Mouse (Mus musculus) E14TG2a.4 (cell line): Measurements from ENCODE around the gene Syn2.

Source experiments
- CTCF ChIP-seq: conservative IDR thresholded peaks from 2 replicates; pipeline ENCODE4 v1.5.1; 2014; ENCODE audit warnings: low read length
- NANOG ChIP-seq: IDR thresholded peaks from 2 replicates; pipeline ENCODE4 v1.6.1; 2014; ENCODE audit warnings: borderline replicate concordance, low read length, mixed read lengths
- POU5F1 ChIP-seq: IDR thresholded peaks from 2 replicates; pipeline ENCODE4 v1.6.1; 2014; ENCODE audit warnings: low read length, borderline replicate concordance

GRCm38 (mm10) chr6:115244222-115244621 lies 109.5 kb downstream of the Syn2 start:
- TF ChIP-seq CTCF (no peak), NANOG (no peak), POU5F1 (no peak)
